Mouse (Mus musculus): ENCODE measurements around the gene Apaf1.

Apaf1 gene

DNA sequence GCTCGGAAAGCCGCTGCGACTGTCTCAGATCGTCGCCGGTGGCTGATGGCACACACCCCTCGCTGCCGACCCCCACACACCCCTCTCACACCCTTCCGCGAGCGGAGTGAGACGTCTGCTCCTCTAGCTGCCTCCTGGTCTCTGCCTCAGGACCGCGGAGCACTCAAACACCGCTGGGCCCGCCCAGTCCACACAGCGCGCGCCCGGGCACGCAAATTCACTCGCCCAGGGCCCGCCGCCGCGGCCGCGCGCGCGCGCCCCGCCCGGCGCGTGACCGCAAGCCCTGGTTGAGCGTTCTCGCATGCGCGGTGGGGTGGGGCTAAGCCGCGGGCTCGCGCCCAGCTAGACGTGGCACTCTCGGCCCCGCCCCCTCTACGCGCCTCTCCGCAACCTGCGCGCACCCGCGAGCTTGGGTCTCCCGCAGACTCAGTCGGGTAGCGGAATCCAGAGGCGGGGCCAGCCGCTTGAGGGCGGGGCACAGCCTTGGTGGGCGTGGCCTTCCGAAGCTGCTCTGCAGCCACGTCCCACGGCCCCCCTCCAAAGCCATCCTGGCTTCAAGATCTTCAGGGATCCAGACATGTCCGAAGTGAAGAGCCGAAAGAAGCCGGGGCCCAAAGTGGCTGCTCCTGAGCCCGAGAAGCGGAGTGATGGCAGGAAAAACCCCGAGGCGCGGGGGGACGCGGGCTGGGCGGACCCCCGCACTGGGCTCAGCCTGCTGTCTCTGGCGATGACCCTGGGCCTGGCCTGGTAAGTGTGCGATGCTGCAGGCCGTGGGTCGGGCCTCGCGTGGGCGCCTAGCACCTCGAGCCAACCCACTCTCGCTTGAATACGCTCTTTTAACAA is at the start of gene Apaf1, which contains the start of gene Ikbip:
TSS of gene Apaf1 (minus strand) at position 221 of the 843 bp plus-strand sequence.
TSS of gene Ikbip (plus strand) at position 391 of the 843 bp plus-strand sequence.
- peak; percentile 99 for DNase-seq (ENCODE audit: low spot score)

DNA sequence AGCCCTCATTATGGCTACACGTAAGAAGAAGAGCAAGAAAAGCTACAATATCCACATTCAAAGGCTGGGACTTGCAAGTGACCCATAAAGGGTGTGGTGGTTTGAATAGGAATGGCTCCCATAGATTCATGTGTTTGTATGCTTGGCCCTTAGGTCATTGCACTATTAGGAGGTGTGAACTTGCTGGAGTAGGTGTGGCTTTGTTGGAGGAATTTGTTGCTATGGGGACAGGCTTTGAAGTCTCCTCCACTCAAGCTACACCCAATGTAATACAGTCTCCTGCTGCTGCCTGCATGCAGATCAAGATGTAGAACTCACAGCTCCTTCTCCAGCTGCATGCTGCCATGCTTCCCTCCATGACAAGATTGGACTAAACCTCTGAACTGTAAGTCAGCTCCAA is 49.0 kb upstream of the Apaf1 start:
- DNase-seq (ENCODE audit: low spot score) = no peak

DNA sequence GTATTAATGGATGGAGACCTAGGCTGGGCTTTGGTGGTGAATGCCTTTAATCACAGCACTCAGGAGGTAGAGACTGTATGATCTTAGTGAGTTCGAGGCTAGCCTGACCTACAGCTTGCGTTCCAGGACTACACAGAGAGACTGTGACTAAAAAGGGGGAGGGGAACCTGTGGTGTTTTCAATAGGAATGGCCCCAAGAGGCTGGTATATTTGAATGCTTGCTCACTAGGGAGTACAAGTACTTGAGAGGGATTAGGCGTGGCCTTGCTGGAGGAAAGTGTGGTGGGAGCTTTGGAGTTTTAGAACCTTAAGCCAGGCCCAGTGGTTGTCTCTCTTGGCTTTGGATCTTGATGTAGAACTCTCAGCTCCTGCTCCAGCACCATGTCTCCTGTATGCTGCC is 48.2 kb upstream of the Apaf1 start:
- DNase-seq (ENCODE audit: low spot score) = no peak

DNA sequence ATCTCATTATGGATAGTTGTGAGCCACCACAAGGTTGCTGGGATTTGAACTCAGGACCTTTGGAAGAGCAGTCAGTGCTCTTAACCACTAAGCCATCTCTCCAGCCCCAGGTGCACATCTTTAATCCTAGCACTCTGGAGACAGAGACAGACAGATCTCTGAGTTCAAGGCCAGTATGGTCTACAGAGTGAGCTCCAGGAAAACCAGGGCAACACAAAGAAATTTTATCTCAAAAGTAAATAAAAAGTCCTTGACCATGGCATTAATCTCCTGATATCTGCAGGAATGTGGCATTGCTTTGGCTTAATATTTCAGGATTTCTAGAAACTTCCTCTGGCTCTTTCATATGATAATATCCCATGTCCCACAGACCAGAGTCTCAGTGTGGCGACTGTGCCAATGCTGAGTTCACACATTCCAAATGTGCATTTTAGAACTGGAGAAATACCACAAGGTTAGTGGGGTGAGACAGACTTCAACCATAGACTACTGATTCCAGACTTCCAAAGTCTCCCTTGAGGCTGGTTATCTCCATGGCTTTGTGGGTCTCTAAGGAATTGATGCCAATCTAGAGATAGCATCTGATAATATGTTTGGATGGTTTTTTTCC is 46.1 kb upstream of the Apaf1 start:
- no peak for DNase-seq (ENCODE audit: low spot score)

DNA sequence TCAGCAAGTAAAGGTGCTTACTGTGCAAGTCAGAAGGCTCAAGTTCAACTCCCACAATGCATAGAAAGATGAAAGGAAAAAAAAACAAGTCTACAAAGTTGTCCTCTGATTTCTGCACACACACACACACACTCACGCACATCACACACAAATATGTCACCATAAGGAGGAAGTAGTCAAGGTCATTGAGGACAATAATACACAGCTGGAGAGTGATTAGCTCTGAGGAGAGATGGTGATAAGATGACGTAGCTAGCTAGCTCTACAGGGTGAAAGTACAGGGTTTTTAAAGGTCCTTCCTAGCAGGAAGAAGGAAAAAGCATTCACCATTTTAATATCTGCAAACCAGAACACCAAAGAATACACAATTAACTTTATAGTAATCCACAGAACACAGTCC is 44.8 kb upstream of the Apaf1 start:
- no peak for DNase-seq (ENCODE audit: low spot score)

DNA sequence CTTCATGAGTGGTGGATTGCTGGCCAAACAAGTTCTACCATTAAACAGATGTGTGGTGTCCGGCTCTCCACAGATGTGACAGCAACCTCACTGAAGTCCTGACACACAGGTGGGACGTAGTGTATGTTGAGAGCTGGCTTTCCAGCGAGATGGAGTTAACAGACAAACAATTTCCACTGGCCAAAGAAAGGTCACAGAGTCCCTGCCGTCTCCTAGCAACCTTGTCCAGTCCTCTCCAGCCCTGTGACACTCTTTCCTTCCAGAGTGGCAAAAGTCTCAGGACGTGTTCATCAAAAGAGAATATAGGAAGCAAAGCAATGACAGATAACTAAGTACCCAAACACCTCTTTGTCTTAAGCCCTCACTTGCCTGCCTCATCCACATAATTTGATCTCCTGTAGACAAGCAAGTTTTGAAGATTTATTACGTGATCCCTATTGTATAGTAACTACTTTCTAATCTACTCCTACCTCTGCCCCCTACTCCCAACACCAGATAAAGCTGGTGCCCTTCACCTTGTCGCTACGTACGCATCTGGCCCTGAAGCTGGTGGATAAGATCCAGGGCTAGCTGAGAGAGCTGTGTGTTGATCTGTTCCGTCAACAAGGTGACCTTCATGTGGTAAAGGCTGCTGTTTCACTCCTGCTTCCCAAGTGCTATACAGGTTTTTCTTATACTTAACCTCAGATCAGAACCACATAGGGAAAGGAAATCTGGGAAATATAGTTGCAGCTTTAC is 44.2 kb upstream of the Apaf1 start:
- no peak for DNase-seq (ENCODE audit: low spot score)

DNA sequence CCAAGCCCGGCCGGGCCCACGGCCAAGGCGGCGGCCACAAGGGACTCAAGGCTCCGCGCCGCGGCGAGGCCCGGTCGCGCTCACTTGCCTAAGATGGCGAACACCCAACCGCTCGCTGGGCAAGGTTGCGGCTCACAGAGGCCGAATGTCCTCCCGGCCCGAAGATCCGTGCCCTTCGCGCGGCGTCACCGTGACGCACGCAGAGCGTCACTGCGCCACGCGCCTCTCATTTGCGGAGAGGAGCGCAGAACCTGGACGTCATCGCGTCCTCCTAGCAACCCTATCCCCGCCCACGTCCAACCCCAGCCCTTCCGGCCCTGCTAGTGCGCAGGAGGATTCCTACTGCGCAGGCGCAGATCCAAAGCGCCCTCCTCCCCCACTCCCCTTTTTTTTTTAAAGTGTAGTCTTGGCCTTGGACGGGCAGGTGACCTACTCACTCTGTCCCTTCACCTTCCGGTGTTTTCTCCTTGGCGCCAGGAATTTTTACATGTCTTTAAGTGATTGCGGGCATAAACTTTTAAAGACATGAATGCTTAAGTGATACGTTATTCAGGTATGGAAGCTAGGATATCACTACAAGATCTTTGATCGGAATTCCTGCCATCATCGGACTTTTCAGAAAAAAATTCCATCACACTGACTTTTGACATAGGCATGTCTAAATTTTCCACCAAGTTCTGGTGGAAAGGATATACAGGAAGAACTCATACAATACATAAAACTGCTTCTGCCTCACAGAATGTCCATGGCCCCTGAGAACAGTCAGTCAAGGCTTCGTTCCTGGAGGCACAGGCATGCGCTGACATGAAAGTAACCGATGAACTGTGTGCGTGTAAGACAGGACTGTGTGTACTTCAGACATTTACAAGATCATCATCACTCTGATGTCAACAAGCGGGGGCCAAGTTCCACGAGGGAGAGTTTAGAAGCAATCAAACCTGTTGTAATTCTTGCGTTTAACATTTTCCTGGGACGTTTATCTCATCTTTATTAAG is 41.6 kb upstream of the Apaf1 start, which contains the start of gene Slc25a3:
TSS of gene Slc25a3 (minus strand) at position 232 of the 995 bp plus-strand sequence.
- peak; percentile 98 for DNase-seq (ENCODE audit: low spot score)

DNA sequence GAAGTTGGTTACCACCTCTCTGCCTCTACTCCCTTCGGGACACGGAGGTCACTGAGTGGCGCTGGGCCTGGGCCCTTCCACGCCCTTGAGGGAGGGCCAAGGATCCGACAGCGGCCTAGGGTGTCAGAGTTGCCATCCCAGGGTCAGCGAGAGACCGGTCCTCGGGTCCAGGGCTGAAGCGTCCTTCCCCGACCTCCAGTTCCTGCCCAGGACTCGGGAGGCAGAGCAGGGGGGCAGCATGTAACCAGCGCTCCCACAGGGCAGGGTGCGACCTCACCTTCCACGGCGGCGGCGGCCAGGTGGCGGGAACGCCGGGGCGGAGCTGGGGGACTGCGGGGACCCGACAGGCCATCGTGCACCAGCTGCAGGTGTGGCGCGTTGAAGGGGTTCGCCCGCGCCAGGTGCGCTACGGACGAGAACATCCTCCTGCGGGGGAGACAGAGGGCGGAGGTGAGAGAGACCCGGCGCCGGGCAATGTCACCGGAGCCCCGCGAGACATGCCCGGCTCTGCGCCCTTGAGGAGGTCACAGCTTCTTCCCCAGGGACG is 40.8 kb upstream of the Apaf1 start:
- peak; percentile 31 for DNase-seq (ENCODE audit: low spot score)

DNA sequence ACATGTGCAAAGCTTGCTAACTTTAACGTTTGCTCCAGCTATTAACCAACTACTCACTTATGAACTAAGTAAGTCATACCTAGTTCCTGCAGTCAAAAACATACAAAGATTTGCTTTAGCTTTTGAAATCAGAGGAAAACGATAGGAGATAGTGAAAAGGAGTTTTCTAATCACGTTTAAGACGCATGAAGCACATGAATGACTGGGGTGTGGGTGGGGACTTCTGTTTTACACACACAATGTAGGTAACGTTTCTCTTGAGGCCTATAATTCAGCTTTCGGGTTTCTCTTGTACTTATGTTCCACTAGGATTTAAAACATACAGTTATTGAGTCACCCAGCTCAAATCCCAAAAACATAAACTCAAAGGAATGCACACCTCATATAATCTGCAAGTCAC is 40.1 kb upstream of the Apaf1 start:
- no peak for DNase-seq (ENCODE audit: low spot score)

DNA sequence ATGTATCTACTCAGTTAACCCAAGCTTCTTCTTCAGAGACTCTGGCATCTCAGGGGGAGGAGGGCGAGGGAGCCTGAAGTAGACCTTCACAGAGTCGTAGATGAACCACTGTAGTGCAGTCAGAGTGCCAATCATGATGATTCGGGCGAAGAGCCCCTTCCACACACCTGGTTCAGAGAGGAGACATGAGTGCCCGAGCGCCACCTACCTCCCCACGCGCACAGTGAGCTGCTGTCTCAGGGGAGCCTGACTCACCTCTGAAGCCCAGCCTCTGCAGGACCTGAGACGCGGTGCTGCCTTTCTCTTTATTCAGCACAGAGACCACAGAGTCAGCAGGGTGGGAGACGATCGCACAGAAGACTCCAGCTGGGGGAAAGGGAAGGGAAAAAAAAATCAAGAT is 34.4 kb upstream of the Apaf1 start:
- no peak for DNase-seq (ENCODE audit: low spot score)

DNA sequence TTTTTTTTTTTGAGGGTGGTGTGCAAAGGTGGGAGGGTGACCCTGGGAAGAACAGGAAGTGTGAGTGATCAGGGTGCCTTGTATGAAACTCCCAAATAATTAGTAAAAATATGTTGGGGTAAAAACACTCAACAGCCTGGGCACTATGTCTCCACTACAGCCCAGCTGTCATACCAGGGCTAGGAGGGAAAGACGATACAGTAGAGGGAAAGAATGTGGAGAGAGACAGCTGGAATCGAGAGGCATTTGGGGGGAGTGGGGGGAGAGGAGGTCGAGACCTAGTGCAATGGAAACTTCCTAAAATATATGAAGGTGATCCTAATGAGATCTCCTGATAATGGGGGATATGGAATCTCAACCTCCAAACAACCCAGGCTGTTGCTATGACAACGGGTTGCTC is 27.3 kb upstream of the Apaf1 start:
- no peak for DNase-seq (ENCODE audit: low spot score)

DNA sequence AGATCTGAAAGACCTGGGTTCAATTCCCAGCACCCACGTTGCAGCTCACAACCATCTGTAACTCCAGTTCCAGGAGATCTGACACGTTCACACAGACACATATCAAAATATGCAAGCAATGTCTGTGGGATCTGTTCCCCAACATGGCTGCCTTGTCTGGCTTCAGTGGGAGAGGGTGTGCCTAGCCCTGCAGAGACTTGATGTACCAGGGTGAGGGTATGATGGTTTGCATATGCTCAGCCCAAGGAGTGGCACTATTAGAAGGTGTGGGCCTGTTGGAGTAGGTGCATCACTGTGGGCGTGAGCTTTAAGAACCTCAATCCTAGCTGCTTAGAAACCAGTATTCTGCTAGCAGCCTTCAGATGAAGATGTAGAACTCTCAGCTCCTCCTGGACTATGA is 23.4 kb upstream of the Apaf1 start:
- no peak for DNase-seq (ENCODE audit: low spot score)

DNA sequence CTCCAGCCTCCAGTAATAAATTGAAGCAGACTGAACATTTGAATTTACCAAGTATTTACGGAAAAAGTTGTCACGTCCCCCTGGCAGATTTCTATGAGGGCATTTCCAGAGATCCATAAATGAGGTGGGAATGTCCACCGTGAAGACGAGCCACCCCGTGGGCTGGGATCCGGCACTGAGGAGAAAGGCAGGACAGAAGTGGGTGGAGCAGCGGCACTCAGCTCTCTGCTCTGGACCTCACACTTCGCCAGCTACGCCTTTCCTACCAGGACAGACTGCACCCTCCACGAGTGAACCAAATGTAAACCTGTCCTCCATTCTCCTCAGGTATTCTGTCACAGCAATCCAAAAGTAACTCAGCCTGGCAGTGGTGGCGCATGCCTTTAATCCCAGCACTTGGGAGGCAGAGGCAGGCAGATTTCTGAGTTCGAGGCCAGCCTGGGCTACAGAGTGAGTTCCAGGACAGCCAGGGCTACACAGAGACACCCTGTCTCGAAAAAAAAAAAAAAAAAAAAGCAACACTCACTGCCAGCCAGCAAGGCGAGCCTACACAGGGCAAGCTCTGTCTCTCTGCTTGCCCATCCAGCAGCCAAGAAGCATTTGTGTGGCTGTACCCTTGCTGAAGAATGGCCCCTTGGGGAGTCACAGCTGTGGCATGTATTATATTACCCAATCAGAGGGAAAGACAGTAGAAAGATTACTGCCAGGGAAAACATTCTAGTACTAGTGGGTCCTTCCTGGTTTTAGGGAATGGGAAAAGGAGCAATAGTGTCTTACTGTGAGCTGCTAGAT is 20.4 kb upstream of the Apaf1 start:
- DNase-seq (ENCODE audit: low spot score) = no peak

DNA sequence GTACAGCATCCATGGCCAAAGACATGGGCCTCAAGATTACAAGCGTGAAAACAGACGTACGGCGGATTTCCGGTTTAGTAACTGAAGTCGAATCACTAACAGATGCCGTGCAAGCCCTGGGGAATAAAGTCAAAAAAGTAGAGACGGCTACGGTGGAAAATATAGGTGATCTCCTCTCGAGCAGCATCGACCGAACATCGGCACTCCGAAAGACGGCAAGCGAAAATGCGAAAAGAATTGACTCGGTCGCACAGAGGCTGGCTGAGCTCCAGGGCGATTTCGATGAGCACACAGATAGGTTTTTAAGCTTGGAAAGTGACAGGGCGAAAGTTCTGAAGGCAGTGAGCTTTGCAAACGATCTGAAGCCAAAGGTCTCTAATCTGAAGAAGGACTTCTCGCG is 19.4 kb upstream of the Apaf1 start:
- DNase-seq (ENCODE audit: low spot score) = no peak

DNA sequence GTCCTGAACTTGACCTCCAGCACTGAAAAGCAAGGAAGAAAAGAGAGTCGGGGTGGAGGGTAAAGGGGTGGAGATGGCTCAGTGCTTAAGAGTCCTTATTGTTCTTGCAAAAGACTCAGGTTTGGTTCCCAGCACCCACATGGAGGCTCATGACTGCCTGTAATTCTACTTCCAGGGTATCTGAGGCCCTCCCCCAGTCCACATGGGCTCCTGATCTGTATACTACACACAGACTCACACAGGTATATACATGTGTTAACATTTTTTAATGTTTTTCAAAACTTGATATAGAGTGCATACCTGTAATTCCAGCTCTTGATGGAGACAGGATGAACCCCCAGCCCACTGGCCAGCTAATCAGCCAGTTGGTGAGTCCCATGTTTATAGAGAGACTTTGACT is 17.5 kb upstream of the Apaf1 start:
- no peak for DNase-seq (ENCODE audit: low spot score)

DNA sequence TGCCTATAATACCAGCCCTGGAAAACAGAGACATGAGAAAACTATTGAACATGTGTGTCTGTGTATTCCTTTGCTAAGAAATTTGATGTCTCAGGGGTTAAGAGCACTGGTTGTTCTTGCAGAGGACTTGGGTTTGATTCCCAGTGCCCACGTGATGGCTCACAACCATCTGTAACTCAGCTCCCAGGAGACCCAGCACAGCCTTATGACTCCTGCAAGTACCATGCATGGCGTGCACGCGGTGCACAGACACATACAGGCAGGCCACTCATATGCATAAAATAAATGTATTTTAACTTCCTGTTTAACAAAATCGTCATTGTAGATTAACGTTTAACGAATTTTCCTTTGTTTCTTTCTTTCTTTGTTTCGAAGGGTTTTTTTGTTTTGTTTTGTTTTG is 15.5 kb upstream of the Apaf1 start:
- DNase-seq (ENCODE audit: low spot score) = no peak

DNA sequence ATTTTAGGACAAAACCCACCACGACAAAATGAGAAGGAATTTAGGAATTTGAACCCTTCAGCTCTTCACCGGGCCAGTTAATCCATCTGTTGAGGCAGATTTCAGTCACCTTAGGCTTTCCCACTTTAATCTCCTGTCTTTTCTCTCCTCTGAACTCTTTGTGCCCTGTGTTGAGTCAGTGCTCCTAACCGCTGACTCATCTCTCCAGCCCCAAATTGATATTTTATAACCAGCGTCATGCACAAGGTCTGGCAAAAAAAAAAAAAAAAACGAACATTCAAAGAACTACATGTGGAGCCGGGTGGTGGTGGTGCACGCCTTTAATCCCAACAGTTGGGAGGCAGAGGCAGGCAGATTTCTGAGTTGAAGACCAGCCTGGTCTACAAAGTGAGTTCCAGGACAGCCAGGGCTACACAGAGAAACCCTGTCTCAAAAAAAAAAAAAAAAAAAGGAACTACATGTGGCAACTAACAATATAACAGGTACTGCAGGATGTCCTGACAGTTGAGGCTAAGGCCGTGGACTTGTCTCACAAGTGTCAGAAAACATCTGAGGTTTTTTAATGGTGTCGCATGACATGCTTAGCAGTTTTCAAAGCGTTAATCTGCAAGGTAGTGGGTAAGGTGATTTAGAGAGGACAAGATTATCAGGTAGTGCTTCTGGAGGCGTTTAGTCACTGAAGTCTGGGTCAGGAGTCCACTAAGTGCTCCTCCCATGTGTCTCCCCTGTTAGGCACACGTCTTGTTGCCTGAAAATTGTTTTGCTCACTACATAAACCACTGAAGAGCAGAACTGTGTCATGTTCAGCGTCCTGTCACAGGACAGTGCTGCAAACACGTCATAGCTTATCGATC is 11.9 kb upstream of the Apaf1 start:
- no peak for DNase-seq (ENCODE audit: low spot score)

DNA sequence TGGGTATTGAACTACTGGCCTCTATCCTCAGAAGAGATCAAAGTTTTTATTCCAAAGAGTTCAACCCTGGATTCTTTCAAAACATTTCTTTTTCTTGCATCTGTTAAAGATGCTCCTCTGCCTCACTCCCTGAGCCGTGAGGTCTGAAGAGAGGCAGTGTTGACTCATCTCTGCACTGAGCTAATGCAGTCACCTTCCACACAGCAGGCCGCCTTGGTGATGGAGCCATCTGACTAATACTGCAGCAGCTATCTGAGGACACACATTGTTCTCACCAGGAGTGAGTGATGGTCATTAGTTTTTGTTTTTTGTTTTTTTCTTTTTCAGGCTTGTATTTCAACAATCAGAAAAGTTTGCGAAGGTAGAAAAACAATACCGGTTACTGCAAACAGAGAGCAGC is 10.2 kb upstream of the Apaf1 start:
- no peak for DNase-seq (ENCODE audit: low spot score)

DNA sequence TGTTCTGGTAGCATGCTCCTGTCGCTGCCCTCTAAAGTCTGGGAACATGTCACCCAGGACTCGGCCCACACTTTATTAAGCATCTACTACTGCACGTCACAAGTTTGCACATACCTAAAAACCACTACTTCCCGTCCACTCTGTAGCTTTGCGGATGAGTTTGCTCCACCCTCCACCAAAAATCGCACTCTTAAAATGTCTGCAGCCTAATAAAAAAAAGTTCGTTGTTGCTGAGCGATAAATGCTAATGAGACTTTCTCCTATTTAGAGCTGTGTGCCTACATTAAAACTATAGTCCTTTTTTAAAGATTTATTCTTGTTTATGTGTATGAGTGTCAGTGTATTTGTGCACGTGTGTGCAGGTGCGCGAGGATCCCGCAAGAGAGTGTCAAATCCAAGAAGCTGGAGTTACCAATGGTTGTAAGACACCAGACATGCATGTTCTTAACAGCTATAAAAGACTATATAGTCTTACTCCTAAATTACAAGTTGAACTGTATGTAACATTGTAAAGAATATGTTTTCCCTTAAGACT is 890 bp upstream of the Apaf1 start:
- DNase-seq (ENCODE audit: low spot score) = no peak

Data from embryo, embryonic 10.5 days (tissue).